Mouse (Mus musculus): ENCODE measurements around the gene AY074887. TPM values are rescaled to one million over a fixed set of nuclear protein-coding genes. Genes with fewer than 3 reads are reported as not detected.

Gene AY074887
- total and polyA plus RNA-seq, 3 experiments: 0.32 TPM; not detected in 2

DNA sequence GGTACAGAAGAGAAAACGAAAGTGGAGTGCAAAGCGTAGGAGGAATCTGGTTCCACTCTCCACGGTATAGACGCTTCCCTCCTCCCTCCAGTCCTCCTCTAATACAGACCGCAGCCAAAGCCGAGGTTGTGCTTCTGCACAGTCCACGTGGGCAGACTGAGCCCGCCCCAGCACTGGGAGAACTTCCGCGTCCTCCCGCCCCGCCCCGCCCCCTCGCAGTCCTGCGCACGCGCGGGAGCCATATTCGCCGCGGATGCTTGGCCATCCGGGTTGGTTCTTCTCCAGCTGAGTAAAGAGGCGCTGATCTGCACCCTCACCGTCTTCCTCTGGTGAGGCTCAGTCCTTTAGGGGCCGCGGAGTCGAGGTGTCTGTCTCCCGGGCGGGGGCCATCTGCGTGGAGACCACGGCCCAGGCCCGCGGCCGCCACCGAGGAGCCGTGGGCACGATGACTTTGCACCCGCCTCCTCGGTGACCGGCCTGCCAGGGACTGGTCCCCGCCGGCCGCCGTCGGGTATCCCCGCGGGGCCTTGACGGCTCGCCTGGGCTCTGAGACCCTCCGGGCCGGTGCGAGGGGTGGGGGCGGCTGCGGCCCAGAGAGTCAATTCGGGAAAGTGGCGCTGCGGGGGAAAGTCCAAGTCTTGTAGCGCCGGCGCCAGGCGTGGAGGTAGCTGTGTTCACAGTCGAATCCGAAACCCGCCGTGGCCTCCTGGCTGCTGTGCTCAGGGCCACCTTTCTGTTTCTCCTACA, at the start of gene AY074887, which contains the start of gene Psma4 (continued):
- TF ChIP-seq MYC (IDR thresholded peaks at IDR 0.05; ENCODE audit: low read depth, low read length): peak; percentile 94
- TF ChIP-seq TCF12 (IDR thresholded peaks at IDR 0.05; ENCODE audit: low read depth, low read length): no peak
- no peak for TF ChIP-seq E2F4 (IDR thresholded peaks at IDR 0.05; ENCODE audit: borderline replicate concordance, low read depth, low read length)
- peak; percentile 64 for TF ChIP-seq RCOR1 (IDR thresholded peaks at IDR 0.05; ENCODE audit: low read depth, low read length)

- peak; percentile 46 for DNase-seq (ENCODE audit: low read depth, low spot score)
- Histone ChIP-seq H3K27me3 (ENCODE audit: control insufficient read depth in 1 of 2, insufficient read depth in 2 of 2, low read length in 2 of 2) (peaks cover 3% of the 10 kb centered on the region in 2 experiments), H3K9me3 (replicated peaks; ENCODE audit: insufficient read depth, low read length) (no peaks in the 10 kb centered on the region), H3K36me3 (ENCODE audit: control insufficient read depth in 1 of 2, insufficient read depth in 2 of 2, low read length in 2 of 2) (0 out of 4 replicates have a peak, but pooled peaks cover 0 to 2% of the 10 kb centered on the region in 2 experiments), H3K27ac (ENCODE audit: control insufficient read depth, low read depth, low read length) (no peak overlapping the region), H3K9ac (ENCODE audit: control insufficient read depth, low read depth, low read length, poor library complexity, severe bottlenecking) (no peak overlapping the region), H3K4me3 (ENCODE audit: control insufficient read depth in 1 of 2, insufficient read depth in 1 of 2, low read depth in 2 of 2, low read length in 2 of 2) (no peak overlapping the region), H3K4me1 (ENCODE audit: control insufficient read depth in 1 of 2, insufficient read depth in 2 of 2, low read length in 2 of 2) (peaks cover 0 to 4% of the 10 kb centered on the region in 2 experiments; a peak in 2 of 4 replicates), H3K79me2 (ENCODE audit: control insufficient read depth, insufficient read depth, low read length, poor library complexity) (no peaks in the 10 kb centered on the region)
- peak; percentile 72 for TF ChIP-seq GATA1 (IDR thresholded peaks at IDR 0.05; ENCODE audit: low read depth, low read length)
- no peak for TF ChIP-seq USF2 (IDR thresholded peaks at IDR 0.05; ENCODE audit: borderline replicate concordance in 1 of 2, insufficient read depth in 1 of 2, low read depth in 1 of 2, low read length in 2 of 2)
- no peak for TF ChIP-seq GABPA (IDR thresholded peaks at IDR 0.05; ENCODE audit: low read depth, low read length)
- TF ChIP-seq CHD2 (IDR thresholded peaks at IDR 0.05; ENCODE audit: low read length): no peak
- peak; percentile 72 for TF ChIP-seq RCOR1 (IDR thresholded peaks at IDR 0.05; ENCODE audit: low read depth, low read length)
- TF ChIP-seq MAFK (IDR thresholded peaks at IDR 0.05; ENCODE audit: borderline replicate concordance, low read depth, low read length): no peak
- TF ChIP-seq TAL1 (IDR thresholded peaks at IDR 0.05; ENCODE audit: low read length): peak; percentile 47
- peak; percentile 82 for TF ChIP-seq TCF12 (IDR thresholded peaks at IDR 0.05; ENCODE audit: low read depth, low read length)
- peak; percentile 61 to 76 for TF ChIP-seq EP300 (IDR thresholded peaks at IDR 0.05; ENCODE audit: low read depth in 1 of 2, low read length in 2 of 2)
Measured at GRCm38 (mm10) chr9:54995645-54996044, 44.8 kb upstream of the AY074887 start.

DNA sequence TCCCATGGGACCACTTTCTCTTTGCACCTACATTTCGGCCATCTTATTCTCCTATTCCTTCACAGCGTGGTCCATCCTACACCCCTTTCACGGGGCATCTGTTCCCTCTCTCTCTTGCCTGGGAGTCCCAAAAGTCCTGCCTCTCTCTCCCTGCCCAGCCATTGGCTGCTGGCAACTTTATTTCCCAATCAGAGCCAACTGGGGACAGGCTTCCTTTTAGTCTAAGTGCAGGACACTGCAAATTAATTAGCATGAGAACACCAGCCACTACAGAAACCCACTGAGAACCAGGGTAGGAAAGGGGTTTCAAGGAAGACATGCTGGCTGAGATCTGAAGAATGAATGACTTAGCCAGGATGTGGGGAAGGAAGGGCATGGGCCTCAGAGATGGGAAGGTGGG, 43.6 kb upstream of the AY074887 start:
- H3K36me3 ChIP-seq (ENCODE audit: control insufficient read depth in 1 of 2, insufficient read depth in 2 of 2, low read length in 2 of 2): 0 out of 4 replicates have a peak, but pooled peaks cover 0 to 2% of the 10 kb centered on the region in 2 experiments
- H3K9me3 ChIP-seq (replicated peaks; ENCODE audit: insufficient read depth, low read length): no peaks in the 10 kb centered on the region

More for the DNA sequence above, 43.6 kb upstream of the AY074887 start:
- Histone ChIP-seq H3K4me3 (ENCODE audit: control insufficient read depth in 1 of 2, insufficient read depth in 1 of 2, low read depth in 2 of 2, low read length in 2 of 2) (no peak overlapping the region), H3K4me1 (ENCODE audit: control insufficient read depth in 1 of 2, insufficient read depth in 2 of 2, low read length in 2 of 2) (peaks cover 0 to 4% of the 10 kb centered on the region in 2 experiments; a peak in 2 of 4 replicates), H3K79me2 (ENCODE audit: control insufficient read depth, insufficient read depth, low read length, poor library complexity) (no peaks in the 10 kb centered on the region), H3K27me3 (ENCODE audit: control insufficient read depth in 1 of 2, insufficient read depth in 2 of 2, low read length in 2 of 2) (peaks cover 0 to 3% of the 10 kb centered on the region in 2 experiments; a peak in 3 of 4 replicates), H3K27ac (ENCODE audit: control insufficient read depth, low read depth, low read length) (no peak overlapping the region), H3K9ac (ENCODE audit: control insufficient read depth, low read depth, low read length, poor library complexity, severe bottlenecking) (no peak overlapping the region)
- TF ChIP-seq SMC3 (IDR thresholded peaks at IDR 0.05; ENCODE audit: low read depth, low read length) (no peak), MAX (IDR thresholded peaks at IDR 0.05; ENCODE audit: low read length) (no peak), SIN3A (IDR thresholded peaks at IDR 0.05; ENCODE audit: low read length) (no peak), TCF12 (IDR thresholded peaks at IDR 0.05; ENCODE audit: low read depth, low read length) (no peak), POLR2AphosphoS5 (IDR thresholded peaks at IDR 0.05; ENCODE audit: borderline replicate concordance, low read depth, low read length) (no peak), TBP (IDR thresholded peaks at IDR 0.05; ENCODE audit: low read depth, low read length) (no peak), ELF1 (IDR thresholded peaks at IDR 0.05; ENCODE audit: low read depth, low read length) (no peak), CHD2 (IDR thresholded peaks at IDR 0.05; ENCODE audit: low read length) (no peak), RCOR1 (IDR thresholded peaks at IDR 0.05; ENCODE audit: low read depth, low read length) (no peak), MXI1 (IDR thresholded peaks at IDR 0.05; ENCODE audit: low read depth, low read length) (no peak), MEF2A (IDR thresholded peaks at IDR 0.05; ENCODE audit: extremely low read depth, insufficient replicate concordance, low read depth, low read length, poor library complexity, severe bottlenecking) (no peak), NRF1 (IDR thresholded peaks at IDR 0.05; ENCODE audit: insufficient read depth, low read depth, low read length, poor library complexity, severe bottlenecking) (no peak), MAFK (IDR thresholded peaks at IDR 0.05; ENCODE audit: borderline replicate concordance, low read depth, low read length) (no peak), GABPA (IDR thresholded peaks at IDR 0.05; ENCODE audit: low read depth, low read length) (no peak), POLR2A (IDR thresholded peaks at IDR 0.05; ENCODE audit: control insufficient read depth in 1 of 2, insufficient read depth in 1 of 2, low read depth in 1 of 2, low read length in 2 of 2, poor library complexity in 1 of 2) (no peak), NELFE (IDR thresholded peaks at IDR 0.05; ENCODE audit: low read depth, low read length) (no peak), EP300 (IDR thresholded peaks at IDR 0.05; ENCODE audit: low read depth in 1 of 2, low read length in 2 of 2) (no peak)
- no peak for DNase-seq (ENCODE audit: low read depth, low spot score)

Data from MEL (cell line).